Mouse (Mus musculus) bone marrow macrophage, adult 2 months (primary cell): ENCODE results near the gene Neurod6.

ENCODE experiments used
- CTCF ChIP-seq: IDR thresholded peaks from 2 replicates; pipeline ENCODE4 v1.5.1; 2012; ENCODE audit warnings: low read depth, mild to moderate bottlenecking, low read length, moderate library complexity
- POLR2A ChIP-seq: IDR thresholded peaks from 2 replicates; pipeline ENCODE4 v1.6.1; 2012; ENCODE audit warnings: mild to moderate bottlenecking, low read depth, low read length, borderline replicate concordance

GRCm38 (mm10) chr6:55649581-55649980 lies 31.5 kb downstream of the Neurod6 start:
- TF ChIP-seq CTCF: no peak
- TF ChIP-seq POLR2A: no peak
